Mouse (Mus musculus): Measurements from ENCODE around the gene Scg3. TPM values are rescaled to one million over a fixed set of nuclear protein-coding genes. Genes with fewer than 3 reads are reported as not detected.
"Not testable (repeated sequence)": the region's sequence is repeated elsewhere in the genome, so short reads cannot be mapped to it uniquely, and the experiment has no call there.

Scg3 gene
- total RNA-seq, 2 experiments from 2014 or later: not detected

DNA sequence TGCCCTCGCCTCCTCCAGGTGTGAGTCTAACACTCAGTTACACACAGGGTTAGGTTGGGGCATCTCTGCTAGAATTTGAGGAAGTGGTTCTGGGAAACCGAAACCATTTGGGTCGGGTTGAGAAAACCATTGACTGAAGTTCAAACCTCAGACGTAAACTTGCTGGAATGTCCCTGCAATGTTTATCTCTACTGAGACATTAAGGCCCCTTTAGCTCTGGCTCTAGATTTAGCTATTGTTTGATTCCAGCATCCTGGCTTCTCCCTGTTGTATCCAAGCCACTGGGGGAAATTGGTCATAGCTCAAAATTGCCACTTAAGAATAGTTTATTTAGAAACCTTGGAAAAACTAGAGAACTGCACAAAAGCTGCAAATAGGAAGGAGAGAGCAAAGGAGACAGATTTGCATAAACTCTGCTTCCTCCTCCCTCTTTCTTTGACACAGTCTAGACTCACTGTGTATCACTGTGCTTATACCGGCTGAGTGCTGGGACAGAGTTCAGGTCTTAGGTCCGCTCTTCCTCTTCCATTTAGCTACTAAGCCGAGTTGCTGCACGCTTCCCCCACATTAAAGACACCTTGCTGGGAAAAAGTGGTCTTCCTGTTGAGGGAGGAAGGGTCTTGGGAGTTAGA is 52.9 kb downstream of the Scg3 start:
- ATAC-seq (ENCODE audit: poor library complexity, severe bottlenecking): 0 out of 2 replicates have a peak, but pooled peaks have one; percentile 38

DNA sequence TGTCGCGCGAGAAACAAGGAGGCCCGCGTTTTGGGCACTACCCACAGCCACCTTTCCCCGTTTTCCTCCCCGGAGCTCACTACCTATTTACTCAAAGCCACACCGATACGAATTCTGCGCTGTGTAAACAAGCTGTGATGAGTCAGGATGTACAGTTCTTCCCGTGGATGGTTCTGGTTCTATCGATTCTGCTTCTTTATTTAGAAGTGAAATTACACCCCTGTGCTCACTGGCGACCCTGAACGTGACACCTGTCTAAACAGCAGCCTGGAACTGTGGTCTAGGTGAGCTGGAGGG is 57.6 kb downstream of the Scg3 start:
- no peak for ATAC-seq (ENCODE audit: poor library complexity, severe bottlenecking)

DNA sequence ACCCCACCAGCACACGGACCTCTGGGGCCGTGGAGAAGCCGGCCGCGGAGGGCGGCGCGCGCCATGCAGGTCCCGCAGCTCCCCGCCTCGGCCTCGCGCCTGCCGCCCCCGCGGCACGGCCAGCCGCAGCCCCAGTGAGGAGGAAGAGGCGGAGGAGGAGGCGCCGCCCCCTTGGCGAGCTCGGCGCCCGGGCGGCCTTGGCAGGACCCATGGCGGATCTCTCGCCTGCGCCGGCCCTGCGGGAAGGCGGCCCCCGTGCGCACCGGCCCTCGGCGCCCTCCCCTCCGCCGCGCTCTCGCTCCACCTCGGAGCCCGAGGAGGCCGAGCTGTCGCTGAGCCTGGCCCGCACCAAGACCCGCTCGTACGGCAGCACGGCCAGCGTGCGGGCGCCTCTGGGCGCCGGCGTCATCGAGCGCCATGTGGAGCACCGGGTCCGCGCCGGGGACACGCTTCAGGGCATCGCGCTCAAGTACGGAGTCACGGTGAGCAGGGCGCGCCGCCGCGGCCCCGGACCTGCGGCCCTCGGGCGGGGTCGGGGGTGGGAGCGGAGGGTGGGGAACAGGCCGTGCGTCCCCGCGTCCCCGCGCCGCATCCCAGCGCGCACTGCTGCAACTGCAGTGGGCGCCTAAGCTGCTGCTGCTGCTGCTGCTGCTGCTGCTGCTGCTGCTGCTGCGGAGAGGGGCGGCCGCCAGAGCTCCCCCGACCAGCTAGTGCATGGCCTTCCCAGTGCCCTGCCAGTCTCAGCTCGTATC is 58.1 kb downstream of the Scg3 start, which contains the start of gene Lysmd2:
Gene Lysmd2 (plus strand): TSS at position 186 of the 752 bp plus-strand sequence.
- ATAC-seq (ENCODE audit: poor library complexity, severe bottlenecking): peak; percentile 45

DNA sequence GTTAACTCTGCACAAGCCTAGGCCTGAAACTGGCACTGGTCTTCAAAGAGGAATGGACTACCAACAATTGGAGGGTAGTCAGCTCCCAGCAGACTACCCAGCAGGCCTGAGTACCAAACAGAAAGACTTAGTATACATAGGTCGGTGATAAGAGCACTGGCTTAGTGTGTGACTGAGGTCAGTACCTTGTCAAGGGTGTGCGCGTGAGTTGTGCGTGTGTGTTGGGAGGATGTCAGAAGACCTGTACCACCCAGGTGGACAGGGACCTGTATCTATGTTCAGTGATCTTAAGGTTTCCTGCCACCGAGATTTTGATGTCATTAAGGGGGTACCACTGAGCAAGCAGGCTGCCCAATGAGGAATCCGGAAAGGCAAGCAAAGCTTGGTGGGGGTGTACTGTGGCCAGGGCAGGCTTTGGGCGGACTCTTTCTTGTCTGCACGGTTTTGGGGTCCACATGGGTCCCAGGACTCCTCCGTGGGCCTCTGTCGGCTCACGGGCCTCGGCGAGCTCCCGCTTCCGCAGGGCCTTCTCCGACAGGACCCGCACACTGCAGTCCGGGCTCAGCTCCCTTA is 58.8 kb downstream of the Scg3 start:
- ATAC-seq (ENCODE audit: poor library complexity, severe bottlenecking): no peak

DNA sequence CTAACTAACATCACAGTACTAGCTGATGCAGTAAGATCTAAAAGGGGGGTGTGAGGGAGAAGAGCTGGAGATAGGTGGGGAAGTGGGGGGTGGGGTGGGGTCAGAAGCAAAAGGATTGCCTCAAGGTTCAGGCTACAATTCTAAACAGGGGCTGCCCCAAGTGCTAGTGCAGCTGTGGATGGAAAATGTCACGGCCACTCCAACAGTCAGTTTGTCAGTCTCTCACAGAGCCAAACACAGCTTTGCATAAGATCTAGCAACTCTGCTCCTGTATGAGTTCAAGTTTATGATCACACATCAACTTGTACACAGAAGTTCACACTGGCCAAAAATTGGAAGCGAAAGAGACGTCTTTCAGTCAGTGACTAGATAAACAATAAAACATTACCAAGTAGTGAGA is 62.4 kb downstream of the Scg3 start:
- ATAC-seq (ENCODE audit: poor library complexity, severe bottlenecking): no peak

DNA sequence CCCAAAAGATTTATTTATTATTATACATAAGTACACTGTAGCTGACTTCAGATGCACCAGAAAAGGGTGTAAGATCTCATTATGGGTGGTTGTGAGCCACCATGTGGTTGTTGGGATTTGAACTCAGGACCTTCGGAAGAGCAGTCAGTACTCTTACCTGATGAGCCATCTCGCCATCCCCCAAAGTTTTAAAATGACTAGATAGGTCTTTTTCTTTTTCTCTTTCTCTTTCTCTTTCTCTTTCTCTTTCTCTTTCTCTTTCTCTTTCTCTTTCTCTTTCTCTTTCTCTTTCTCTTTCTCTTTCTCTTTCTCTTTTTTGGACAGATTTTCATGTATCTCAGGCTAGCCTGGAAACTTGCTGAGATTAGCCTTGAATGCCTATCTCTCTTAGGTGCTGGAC is 64.1 kb downstream of the Scg3 start:
- not testable (repeated sequence) for ATAC-seq (ENCODE audit: poor library complexity, severe bottlenecking)

DNA sequence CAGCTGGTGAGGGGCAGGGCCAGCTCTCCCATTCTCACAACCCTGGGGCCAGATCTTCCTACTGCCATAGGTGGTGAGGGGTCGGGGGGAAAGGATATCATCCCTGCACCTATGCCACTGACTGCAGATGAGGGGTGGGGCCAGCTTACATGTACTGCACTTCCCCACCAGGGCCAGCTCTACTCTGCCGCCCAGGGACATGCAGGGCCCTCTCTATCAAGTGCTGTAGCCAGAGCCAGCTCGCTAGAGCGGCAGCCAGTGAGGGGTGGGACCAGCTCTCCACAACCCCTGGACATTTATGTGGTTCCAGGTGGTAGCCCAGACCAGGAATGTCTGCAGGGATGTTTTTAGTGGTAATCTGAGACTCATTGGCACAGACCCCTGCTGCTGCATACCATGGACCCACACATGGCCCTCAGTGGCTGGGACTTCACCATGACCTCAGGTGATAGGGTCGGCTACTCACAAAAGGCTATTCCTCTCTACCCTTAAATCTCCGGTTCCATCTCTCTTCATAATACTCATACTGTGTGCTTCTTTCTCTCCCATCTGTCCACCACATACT is 64.9 kb downstream of the Scg3 start:
- ATAC-seq (ENCODE audit: poor library complexity, severe bottlenecking): no peak

DNA sequence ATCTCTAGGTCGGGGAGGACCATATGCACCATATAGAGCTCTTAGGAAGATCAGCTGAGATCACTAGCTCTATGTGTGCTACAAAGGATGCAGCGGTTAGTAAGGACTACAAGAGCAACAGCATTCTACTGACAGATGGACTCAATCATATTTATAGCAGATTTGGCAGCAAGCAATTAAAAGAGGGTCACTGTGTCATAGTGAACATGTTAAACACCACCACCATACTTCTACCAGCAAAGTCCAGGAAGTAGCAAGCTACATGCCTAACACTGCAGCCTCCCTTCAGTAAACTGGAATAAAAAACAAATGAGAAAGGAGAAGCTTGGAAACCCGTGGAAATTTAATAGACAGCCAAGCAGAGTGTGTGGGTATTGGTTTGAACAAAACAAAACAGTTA is 67.3 kb downstream of the Scg3 start:
- ATAC-seq (ENCODE audit: poor library complexity, severe bottlenecking): no peak

DNA sequence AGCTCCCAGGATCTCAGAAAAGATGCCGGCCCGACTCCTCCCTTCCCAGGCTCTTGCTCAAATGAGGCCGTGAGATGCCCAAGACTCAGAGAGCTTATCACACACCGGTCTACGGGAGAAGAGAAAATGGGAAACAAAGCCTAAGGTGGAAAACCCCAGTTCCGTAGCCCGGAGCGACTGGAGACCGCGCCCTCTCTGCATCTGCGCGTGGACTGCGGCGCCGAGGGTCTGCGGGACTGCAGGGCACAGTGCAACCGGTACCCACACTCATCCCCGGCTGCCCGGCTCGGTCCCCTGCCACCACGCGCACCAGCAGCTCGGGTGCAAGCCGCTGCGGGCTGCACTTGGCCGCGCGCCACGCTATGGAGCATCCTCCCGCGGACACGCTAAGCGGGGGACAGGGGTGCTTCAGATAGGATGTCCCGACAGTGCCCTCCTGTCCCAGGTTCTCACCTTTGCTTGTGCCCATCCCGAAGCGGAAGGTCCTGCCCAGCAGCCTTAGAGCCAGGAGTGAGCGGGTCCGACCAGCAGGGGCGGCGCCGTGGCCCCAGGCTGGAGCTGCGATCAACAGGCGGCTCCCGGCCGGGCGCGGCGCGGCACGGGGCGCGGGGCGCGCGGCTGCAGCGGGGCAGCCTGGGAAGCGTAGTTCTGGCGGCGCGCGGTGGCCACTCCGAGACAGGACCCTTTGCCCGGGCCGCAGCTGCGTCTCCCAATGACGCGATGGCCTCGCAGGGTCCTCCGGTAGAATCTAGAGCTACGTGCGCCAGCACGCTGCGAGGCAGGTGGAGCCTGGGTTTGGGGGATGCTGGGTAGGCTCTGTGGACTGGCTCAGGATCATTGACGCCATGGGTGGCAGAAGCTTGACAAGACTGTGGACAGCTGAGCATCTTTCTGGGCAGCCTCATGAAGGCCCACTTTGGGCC is 73.0 kb downstream of the Scg3 start, which contains the start of gene Tmod2:
Gene Tmod2 (minus strand): TSS at position 755 of the 923 bp plus-strand sequence.
- no peak for ATAC-seq (ENCODE audit: poor library complexity, severe bottlenecking)

DNA sequence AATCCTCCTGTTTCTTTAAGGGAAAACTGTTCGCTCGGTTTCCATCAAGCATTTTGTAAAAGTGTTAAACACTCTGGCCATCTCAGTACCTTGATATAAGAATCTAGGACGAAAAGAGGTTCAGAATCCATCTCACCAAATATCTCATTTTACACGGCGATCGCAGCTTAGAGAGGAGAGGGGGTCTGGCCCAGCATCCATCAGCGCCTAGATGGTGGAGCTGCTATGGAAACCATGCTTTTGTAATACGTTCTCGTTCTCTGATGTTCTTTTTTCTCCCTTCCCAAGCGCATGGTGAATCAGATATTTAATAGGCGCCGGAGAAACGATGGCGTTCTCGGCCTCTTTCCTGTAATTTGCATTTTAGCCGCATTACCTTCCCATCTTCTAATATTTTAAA is 73.9 kb downstream of the Scg3 start:
- ATAC-seq (ENCODE audit: poor library complexity, severe bottlenecking): no peak

DNA sequence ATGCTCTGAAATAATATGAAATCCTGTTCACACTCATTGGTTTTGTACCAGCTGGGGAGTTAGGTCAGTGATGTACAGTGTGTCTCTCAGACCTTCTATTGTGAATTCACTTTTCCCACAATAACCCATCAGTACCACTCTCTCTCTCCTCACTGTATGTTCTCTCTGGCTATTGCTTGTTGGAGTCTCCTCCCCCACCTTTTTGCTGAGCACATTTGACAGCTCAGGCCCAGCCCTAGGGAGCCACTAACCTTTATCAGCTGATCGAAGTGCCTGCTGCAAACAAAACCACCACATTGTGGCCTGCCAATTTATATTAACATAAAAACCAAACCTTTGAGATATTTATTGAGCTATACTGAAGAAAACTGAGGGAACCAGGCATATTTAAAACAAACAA is 74.4 kb downstream of the Scg3 start:
- ATAC-seq (ENCODE audit: poor library complexity, severe bottlenecking): no peak

DNA sequence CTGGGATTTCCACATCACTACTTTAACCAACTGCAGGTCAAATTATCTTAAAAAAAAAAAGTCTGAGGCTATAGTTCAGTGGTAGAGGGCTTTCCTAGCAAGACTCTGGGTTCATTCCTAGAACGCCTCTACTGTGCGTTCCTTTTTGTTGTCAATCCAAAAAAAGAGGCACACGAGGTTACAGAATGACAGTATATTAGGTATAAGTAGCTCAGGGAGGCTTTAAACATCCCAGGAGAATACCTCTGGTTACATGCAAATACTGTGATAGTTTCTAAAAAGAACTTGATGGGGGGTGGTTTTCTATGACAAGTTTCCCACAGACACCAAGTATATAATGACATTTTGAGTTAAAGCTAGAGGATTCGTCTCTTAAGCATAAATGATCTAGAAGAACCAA is 76.4 kb downstream of the Scg3 start:
- ATAC-seq (ENCODE audit: poor library complexity, severe bottlenecking): no peak

DNA sequence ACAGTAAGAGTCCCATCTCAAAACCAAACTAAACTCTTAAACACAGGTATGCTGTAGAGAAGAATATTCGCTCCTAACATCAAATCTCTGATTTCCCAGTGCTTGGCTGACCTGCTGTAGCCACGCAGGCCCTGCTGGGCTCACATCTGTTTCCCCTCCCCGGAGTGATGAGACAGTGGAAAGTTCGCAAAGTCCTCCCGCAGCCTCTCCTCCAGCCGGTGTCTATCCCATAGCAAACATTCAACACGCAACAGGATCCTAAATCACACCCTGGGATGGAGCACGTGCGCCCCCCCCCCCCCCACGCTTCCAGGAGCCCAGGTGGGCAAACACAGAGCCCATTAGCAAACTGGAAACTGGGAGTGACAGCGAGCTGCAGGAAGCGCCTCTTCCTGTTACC is 82.3 kb downstream of the Scg3 start:
- ATAC-seq (ENCODE audit: poor library complexity, severe bottlenecking): no peak

DNA sequence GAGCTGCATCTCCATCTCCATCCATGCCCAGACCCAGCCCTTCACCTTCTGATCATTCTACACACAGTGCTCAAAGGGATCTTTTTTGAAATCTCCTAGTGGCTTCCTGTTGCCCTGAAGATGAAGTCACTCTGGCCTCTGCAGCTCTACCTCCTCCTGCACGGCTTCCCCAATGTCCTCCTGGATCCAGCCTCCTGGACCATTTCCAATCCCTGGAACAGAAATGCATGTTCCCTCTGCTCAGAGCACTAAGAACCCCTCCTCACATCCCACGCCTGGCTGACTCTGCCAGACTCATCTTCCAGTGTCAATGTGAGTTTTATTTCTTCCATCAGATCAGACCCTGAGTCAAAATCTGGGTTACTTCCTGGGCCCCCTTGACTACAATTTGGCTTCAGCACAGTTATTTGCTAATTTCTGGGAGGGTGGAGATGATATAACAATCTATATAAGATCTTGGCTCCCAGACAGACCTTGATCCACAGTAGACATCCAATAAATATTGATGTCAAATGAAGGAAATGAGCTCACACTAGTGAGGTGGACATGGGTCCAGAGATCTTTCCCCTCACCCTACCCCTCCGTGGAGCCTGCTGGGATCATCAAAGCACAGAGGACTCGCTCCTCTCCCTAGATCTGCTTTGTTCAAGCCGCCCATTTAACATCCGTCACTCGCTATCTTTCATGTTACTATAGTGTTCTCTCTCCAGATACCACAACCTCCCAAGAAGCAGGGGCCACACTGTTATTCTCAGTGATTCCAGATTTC is 83.5 kb downstream of the Scg3 start:
- ATAC-seq (ENCODE audit: poor library complexity, severe bottlenecking): no peak

DNA sequence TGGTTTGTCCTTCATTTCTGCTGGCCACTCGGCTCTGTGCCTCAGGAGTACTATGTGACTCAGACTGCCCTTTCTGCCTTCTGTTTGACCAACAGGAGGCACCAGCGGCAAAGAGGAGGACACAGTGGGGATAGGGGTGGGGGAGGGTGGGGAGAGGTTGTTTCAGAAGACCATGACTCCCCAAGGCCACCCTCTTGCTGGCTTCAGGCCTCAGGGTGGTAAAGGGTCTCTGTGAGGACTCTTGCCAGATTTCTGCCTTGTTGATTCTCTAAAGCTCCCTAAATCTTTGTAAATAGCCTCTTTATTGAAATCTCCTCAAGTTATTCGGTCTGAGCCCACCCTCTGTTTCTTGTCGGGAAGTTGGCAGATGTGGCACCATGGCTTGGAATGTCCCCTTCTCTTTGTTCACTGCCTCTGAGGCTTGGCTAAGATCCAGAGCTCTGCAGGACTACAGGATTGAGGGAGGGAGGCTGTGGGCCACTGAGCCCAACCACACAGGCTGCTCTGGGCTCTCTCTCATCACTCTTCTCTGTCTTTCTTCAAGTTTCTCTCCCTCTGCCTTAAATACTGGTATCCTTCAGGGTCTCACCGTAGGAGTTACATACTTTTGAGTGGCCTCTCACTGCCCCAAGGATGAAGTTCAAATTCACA is 84.5 kb downstream of the Scg3 start:
- no peak for ATAC-seq (ENCODE audit: poor library complexity, severe bottlenecking)

DNA sequence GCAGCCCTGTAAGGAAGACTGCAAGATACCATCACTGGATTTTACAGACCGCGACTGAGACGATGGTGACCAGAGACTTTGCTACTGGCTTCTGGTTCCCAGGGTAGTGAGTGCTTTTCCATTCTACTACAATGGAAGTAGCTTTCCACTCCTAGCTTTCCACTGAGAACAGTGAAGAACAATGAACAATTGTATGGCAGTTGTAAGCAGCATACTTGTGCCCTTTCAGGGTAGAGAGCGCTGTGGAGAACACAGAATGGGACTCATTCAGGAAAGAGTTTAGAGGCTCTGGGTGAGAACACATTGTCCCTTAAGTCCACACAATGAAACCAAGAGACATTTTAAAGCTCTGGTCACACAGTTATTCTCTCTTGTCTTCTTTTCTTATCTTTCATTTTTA is 86.3 kb downstream of the Scg3 start:
- no peak for ATAC-seq (ENCODE audit: poor library complexity, severe bottlenecking)

DNA sequence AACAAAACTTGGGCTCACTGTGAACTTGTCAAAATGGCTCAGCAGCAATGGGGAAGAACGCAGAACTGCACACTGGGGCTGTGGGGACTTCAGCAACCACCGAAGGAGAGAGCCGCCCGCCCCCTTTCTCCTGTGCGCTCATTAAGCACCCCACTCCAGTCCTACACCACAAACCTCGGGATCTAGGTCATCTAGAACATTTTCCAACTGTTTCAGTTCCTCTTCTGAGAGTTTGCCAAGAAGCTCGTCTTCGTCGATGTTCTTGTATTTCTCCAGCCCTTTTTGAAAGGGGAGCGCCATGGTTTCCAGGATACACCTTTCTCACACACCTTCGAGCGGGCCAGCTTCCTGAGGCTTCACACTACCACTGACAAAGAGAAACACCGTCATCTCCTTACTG is 86.8 kb downstream of the Scg3 start:
- no peak for ATAC-seq (ENCODE audit: poor library complexity, severe bottlenecking)

DNA sequence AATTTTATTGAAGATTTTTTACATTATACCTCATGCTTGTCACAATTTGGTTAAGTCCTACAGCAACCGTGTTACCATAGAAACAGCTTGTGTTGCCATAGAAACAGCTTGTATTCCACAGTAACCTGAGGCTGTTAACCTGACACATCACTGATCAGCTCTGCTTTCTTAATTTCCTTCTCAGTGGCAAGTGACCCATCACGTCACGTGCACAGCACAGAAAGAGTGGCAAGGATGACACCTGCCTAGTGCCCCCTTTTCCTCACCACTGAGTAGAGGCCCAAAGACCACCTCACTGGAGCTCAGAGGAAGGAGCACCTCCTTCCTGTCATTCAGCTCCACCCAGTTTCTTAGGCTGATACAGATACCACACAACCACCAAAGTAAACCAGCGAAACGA is 90.4 kb downstream of the Scg3 start:
- no peak for ATAC-seq (ENCODE audit: poor library complexity, severe bottlenecking)

Data from megakaryocyte, adult 5-6 weeks (primary cell).